Mouse (Mus musculus): ENCODE results near the gene 9830107B12Rik. TPM values are rescaled to one million over a fixed set of nuclear protein-coding genes. Genes with fewer than 3 reads are reported as not detected.

Gene 9830107B12Rik
- polyA plus RNA-seq, 1 experiment = 0.38 TPM

DNA sequence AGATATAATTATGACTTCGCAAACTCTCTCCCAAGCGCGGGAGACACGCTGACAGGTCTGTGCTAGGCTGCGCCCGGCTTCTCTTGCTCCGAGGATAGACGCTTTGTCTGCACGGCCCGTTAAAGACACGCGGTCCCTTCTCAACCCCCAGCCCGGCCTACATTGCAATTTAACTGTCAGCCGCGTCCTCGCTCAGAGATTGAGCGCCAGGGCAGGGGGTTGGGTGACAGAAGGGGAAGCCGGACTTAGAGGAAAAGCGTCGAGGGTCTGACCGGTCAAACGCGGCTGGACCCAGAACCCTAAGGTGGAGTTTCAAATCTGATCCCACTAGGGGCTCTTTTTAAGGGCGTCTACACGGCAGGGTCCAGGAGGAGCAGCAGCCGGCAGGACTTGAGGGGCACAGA is 50.3 kb downstream of the 9830107B12Rik start:
- WGBS = 19% methylated on average over 26 of the region's 26 CpGs
- H3K27me3 ChIP-seq (ENCODE audit: control insufficient read depth, insufficient read depth, low read length) = peaks cover 49% of the 10 kb centered on the region
- no peaks in the 10 kb centered on the region for H3K36me3 ChIP-seq (ENCODE audit: control insufficient read depth, insufficient read depth, low read length)
- no peak overlapping the region for H3K4me3 ChIP-seq (ENCODE audit: low read depth, low read length)
- TF ChIP-seq POLR2A (IDR thresholded peaks at IDR 0.05; ENCODE audit: low read depth, low read length) (no peak), CTCF (IDR thresholded peaks at IDR 0.05; ENCODE audit: extremely low read depth, insufficient read length, insufficient replicate concordance, low read depth, low read length) (no peak)
- H3K27ac ChIP-seq (ENCODE audit: insufficient read depth, low read depth, low read length) = no peak overlapping the region
- peaks cover 9% of the 10 kb centered on the region for H3K4me1 ChIP-seq (ENCODE audit: control insufficient read depth, insufficient read depth, insufficient read length, low read length)

DNA sequence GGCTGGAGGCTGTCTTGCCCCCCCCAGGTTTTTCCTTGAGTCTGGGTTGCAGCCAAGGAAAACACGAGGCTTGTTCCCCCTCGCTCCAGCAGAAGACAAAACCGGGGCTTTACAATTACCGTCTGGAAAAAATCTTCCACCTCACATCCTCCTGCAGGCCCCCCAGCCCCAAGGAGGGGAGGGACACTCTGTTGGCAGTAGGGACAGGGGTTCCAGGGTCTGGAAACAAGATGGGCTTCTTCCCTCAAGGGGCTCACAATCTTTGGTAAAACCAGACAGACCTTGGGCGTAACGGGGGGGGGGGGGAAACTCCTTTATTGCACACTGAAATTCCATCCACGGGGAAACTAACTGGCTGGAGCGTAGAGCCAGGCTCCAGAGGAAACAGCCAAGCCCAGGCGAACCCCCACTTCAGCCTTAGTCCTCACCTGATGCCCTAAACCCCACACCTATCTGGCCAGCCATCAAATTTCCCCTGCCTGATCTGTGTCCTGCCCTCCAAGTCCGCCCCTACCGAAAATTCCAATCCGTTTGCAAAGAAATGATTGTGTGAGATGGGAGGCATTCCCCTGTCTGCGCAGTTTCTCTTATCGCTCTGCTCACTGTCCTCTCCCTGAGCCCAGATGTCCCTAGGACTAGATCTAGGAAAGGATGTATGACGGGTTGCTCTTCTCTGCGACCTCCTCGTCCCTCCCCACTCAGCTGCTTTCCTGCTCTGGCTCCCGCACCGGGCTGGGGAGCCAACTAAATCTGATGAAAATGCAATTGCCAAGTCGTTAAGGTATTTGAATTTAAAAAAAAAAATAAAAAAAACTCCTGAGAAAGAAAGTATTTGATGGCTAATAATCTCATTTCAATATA is 51.0 kb downstream of the 9830107B12Rik start:
- no peak overlapping the region for H3K27ac ChIP-seq (ENCODE audit: insufficient read depth, low read depth, low read length)
- H3K27me3 ChIP-seq (ENCODE audit: control insufficient read depth, insufficient read depth, low read length) = peaks cover 49% of the 10 kb centered on the region
- H3K4me3 ChIP-seq (ENCODE audit: low read depth, low read length) = no peak overlapping the region
- H3K4me1 ChIP-seq (ENCODE audit: control insufficient read depth, insufficient read depth, insufficient read length, low read length) = peaks cover 9% of the 10 kb centered on the region
- no peaks in the 10 kb centered on the region for H3K36me3 ChIP-seq (ENCODE audit: control insufficient read depth, insufficient read depth, low read length)
- TF ChIP-seq POLR2A (IDR thresholded peaks at IDR 0.05; ENCODE audit: low read depth, low read length) (no peak), CTCF (IDR thresholded peaks at IDR 0.05; ENCODE audit: extremely low read depth, insufficient read length, insufficient replicate concordance, low read depth, low read length) (no peak)
- 34% methylated on average over 20 of the region's 20 CpGs for WGBS

DNA sequence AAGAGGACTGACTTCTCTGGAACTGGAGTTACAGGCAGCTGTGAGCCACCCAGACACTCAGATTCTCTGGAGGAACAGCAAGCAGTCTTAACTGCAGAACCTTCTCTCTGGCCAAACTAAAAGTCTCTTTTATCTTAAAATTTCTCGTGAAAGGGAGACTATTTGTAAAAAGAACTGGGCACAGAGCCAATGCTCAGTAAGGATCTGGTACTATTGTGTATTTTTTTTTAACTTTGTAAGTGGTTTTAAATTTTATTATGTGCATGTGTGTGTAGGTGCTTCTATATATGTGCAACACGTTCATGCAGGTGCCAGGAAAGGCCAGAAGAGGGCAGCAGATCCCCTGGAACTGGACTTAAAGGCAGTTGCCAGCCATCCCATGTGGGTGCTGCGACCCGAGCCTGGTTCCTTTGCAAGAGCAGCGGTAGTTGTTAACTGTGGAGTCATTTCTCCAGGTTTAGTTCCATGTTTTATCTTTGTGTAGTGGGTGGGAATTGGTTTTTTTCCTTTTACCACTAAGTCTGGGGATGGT is 52.7 kb downstream of the 9830107B12Rik start:
- WGBS = 75% methylated on average over 5 of the region's 5 CpGs
- H3K4me1 ChIP-seq (ENCODE audit: control insufficient read depth, insufficient read depth, insufficient read length, low read length) = peaks cover 5% of the 10 kb centered on the region
- TF ChIP-seq CTCF (IDR thresholded peaks at IDR 0.05; ENCODE audit: extremely low read depth, insufficient read length, insufficient replicate concordance, low read depth, low read length) (no peak), POLR2A (IDR thresholded peaks at IDR 0.05; ENCODE audit: low read depth, low read length) (no peak)
- H3K36me3 ChIP-seq (ENCODE audit: control insufficient read depth, insufficient read depth, low read length) = no peaks in the 10 kb centered on the region
- peaks cover 39% of the 10 kb centered on the region for H3K27me3 ChIP-seq (ENCODE audit: control insufficient read depth, insufficient read depth, low read length)
- H3K27ac ChIP-seq (ENCODE audit: insufficient read depth, low read depth, low read length) = no peak overlapping the region
- no peak overlapping the region for H3K4me3 ChIP-seq (ENCODE audit: low read depth, low read length)

DNA sequence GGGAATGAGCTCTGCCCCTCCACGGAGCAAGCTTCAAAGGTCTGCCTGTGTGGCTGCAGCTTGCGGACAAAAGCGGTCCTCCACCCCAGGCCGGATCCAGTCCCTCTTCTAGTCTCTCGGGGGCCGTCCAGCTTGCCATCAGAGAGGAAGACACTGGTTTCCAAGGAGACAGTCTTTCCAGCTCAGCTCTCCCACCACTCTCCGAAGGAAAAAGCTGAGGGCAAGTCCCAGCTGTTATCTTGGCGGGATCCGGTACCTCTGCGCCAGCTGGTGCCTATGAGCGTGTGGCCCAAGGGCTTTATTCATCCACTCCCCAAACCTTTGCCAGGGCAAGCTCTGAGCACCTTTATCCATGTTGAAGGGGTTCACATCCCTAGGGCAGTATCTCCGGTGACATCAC is 55.8 kb downstream of the 9830107B12Rik start:
- 85% methylated on average over 12 of the region's 12 CpGs for WGBS
- no peaks in the 10 kb centered on the region for H3K4me1 ChIP-seq (ENCODE audit: control insufficient read depth, insufficient read depth, insufficient read length, low read length)
- TF ChIP-seq POLR2A (IDR thresholded peaks at IDR 0.05; ENCODE audit: low read depth, low read length) (no peak), CTCF (IDR thresholded peaks at IDR 0.05; ENCODE audit: extremely low read depth, insufficient read length, insufficient replicate concordance, low read depth, low read length) (no peak)

DNA sequence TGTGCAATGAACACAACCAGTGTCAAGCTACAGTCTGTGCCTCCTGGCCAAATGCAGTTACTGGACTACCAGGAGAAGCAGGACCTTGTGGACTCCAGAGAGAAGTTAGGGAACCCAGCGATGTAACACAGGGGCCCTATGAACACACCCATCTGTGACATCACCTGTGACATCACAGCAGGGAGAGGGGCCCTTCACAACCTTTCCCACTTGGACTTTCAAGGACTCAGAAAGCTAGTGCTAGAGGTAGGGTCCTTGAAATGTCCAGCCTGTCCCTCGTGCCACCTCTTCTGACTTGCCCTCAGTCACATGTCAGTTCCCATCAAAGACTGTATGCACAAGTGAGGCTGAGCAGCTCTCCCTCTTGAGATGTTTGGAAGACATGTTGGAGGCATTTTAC is 56.6 kb downstream of the 9830107B12Rik start:
- TF ChIP-seq POLR2A (IDR thresholded peaks at IDR 0.05; ENCODE audit: low read depth, low read length) = no peak
- TF ChIP-seq CTCF (IDR thresholded peaks at IDR 0.05; ENCODE audit: extremely low read depth, insufficient read length, insufficient replicate concordance, low read depth, low read length) = no peak
- H3K36me3 ChIP-seq (ENCODE audit: control insufficient read depth, insufficient read depth, low read length) = no peaks in the 10 kb centered on the region
- no peak overlapping the region for H3K27ac ChIP-seq (ENCODE audit: insufficient read depth, low read depth, low read length)
- H3K27me3 ChIP-seq (ENCODE audit: control insufficient read depth, insufficient read depth, low read length) = 0 out of 2 replicates have a peak, but pooled peaks cover under 1% of the 10 kb centered on the region
- no peaks in the 10 kb centered on the region for H3K4me1 ChIP-seq (ENCODE audit: control insufficient read depth, insufficient read depth, insufficient read length, low read length)
- WGBS = 66% methylated on average over 2 of the region's 2 CpGs
- no peak overlapping the region for H3K4me3 ChIP-seq (ENCODE audit: low read depth, low read length)

More for the DNA sequence above, 55.8 kb downstream of the 9830107B12Rik start:
- H3K27ac ChIP-seq (ENCODE audit: insufficient read depth, low read depth, low read length) = no peak overlapping the region
- H3K27me3 ChIP-seq (ENCODE audit: control insufficient read depth, insufficient read depth, low read length) = peaks cover 9% of the 10 kb centered on the region
- H3K4me3 ChIP-seq (ENCODE audit: low read depth, low read length) = no peak overlapping the region
- H3K36me3 ChIP-seq (ENCODE audit: control insufficient read depth, insufficient read depth, low read length) = no peaks in the 10 kb centered on the region

DNA sequence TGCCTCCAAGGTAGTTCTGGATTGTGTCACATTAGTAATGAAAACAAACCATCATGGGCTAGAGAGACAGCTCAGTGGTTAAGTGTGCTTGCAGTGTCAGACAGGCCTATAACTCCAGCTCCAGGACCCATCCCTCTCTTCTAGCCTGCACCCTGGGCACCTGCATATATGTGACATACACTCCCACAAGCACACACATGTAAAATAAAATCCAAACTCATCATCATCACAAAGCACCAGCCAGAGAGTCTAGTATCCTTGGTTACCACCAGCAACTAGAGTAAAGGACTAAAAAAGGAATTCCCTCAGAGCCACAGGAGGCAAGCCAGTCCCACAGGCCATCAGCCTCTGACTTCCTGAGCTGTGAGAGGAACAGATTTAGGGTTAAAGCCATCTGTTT is 57.0 kb downstream of the 9830107B12Rik start, which contains the start of gene 1700067P10Rik:
Gene 1700067P10Rik (plus strand): TSS at position 301 of the 400 bp plus-strand sequence.
- Histone ChIP-seq H3K27ac (ENCODE audit: insufficient read depth, low read depth, low read length) (no peak within 1 kb of the TSS), H3K4me1 (ENCODE audit: control insufficient read depth, insufficient read depth, insufficient read length, low read length) (no peaks in the 10 kb centered on the region), H3K27me3 (ENCODE audit: control insufficient read depth, insufficient read depth, low read length) (no peaks in the 10 kb centered on the region), H3K36me3 (ENCODE audit: control insufficient read depth, insufficient read depth, low read length) (no peaks in the 10 kb centered on the region), H3K4me3 (ENCODE audit: low read depth, low read length) (no peak within 1 kb of the TSS)
- no peak for TF ChIP-seq CTCF (IDR thresholded peaks at IDR 0.05; ENCODE audit: extremely low read depth, insufficient read length, insufficient replicate concordance, low read depth, low read length)

DNA sequence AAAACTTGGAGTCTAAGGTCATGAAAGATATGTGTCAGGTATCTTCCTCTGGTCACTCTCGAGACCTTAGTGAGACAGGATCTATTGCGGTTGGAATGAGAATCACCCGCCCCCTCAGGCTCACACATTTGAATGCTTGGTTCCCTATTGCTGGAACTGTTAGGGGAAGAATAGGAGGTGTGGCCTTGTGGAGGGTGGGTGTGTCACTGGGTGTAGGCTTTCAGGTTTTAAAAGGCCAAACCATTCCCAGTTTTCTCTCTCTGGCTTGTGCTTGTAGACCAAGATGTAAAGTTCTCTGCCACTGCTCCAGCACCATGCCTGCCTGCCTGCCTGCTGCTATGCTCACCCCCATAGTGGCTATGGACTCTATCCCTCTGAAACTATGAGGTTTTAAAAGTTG is 65.4 kb downstream of the 9830107B12Rik start:
- H3K4me3 ChIP-seq (ENCODE audit: low read depth, low read length) = no peak overlapping the region
- H3K4me1 ChIP-seq (ENCODE audit: control insufficient read depth, insufficient read depth, insufficient read length, low read length) = no peaks in the 10 kb centered on the region
- H3K27ac ChIP-seq (ENCODE audit: insufficient read depth, low read depth, low read length) = no peak overlapping the region
- H3K27me3 ChIP-seq (ENCODE audit: control insufficient read depth, insufficient read depth, low read length) = no peaks in the 10 kb centered on the region
- H3K36me3 ChIP-seq (ENCODE audit: control insufficient read depth, insufficient read depth, low read length) = no peaks in the 10 kb centered on the region
- WGBS = 43% methylated on average over 3 of the region's 3 CpGs
- TF ChIP-seq POLR2A (IDR thresholded peaks at IDR 0.05; ENCODE audit: low read depth, low read length) = no peak
- no peak for TF ChIP-seq CTCF (IDR thresholded peaks at IDR 0.05; ENCODE audit: extremely low read depth, insufficient read length, insufficient replicate concordance, low read depth, low read length)

Other genes starting within 250 kb of the 9830107B12Rik start
- 66.9 and 126 TPM in 2 replicates for gene Foxp4, start 221.6 kb downstream of the 9830107B12Rik start, polyA plus RNA-seq (2012; rRNA removed)
- not detected in 2 replicates for gene 1700122O11Rik, start 108.0 kb downstream of the 9830107B12Rik start, polyA plus RNA-seq (2012; rRNA removed)
- not detected in 2 replicates for gene 1700067P10Rik, start 56.9 kb downstream of the 9830107B12Rik start, polyA plus RNA-seq (2012; rRNA removed)
- 0.39 and 1.2 TPM in 2 replicates for gene A530064D06Rik, start 21.0 kb upstream of the 9830107B12Rik start, polyA plus RNA-seq (2012; rRNA removed)
- 0.11 and 0.19 TPM in 2 replicates for gene Trem1, start 86.5 kb upstream of the 9830107B12Rik start, polyA plus RNA-seq (2012; rRNA removed)
- gene Trem3, start 101.5 kb upstream of the 9830107B12Rik start, polyA plus RNA-seq (2012; rRNA removed) = 0.16 and 0.17 TPM in 2 replicates
- 1.6 and 1.7 TPM in 2 replicates for gene Treml4, start 118.0 kb upstream of the 9830107B12Rik start, polyA plus RNA-seq (2012; rRNA removed)
- gene Treml2, start 153.2 kb upstream of the 9830107B12Rik start, polyA plus RNA-seq (2012; rRNA removed) = 1.2 and 2.4 TPM in 2 replicates
- 0.52 and 0.84 TPM in 2 replicates for gene B430306N03Rik, start 169.9 kb upstream of the 9830107B12Rik start, polyA plus RNA-seq (2012; rRNA removed)
- 1.3 TPM in 1 of 2 replicates, not detected in the other for gene Trem2, start 200.1 kb upstream of the 9830107B12Rik start, polyA plus RNA-seq (2012; rRNA removed)
- gene Treml1, start 213.6 kb upstream of the 9830107B12Rik start, polyA plus RNA-seq (2012; rRNA removed) = not detected in 2 replicates

Measured in small intestine, adult 2 months (tissue).